Mouse (Mus musculus) urinary bladder, adult 2 months (tissue): ENCODE results near the gene Cdc37l1. TPM values are rescaled to one million over a fixed set of nuclear protein-coding genes. Genes with fewer than 3 reads are reported as not detected.
A peak's percentile ranks its signal among the peaks of the same experiment; 100 is the strongest.
"Not testable (repeated sequence)": the region's sequence is repeated elsewhere in the genome, so short reads cannot be mapped to it uniquely, and the experiment has no call there.

ENCODE experiments used
- DNase-seq: peaks from one replicate; pipeline ENCODE4 v3.0.0; 2022; ENCODE audit warnings: low spot score
- polyA plus RNA-seq: library from polyadenylated mRNA; depleted of rRNA; stranded (reverse); fragments of >200 nt; gene quantifications from 2 replicates; pipeline ENCODE4 v1.2.3, GENCODE M21; 2012; rRNA removed

Gene Cdc37l1
- 36.6 and 40.1 TPM in 2 replicates for polyA plus RNA-seq

DNA sequence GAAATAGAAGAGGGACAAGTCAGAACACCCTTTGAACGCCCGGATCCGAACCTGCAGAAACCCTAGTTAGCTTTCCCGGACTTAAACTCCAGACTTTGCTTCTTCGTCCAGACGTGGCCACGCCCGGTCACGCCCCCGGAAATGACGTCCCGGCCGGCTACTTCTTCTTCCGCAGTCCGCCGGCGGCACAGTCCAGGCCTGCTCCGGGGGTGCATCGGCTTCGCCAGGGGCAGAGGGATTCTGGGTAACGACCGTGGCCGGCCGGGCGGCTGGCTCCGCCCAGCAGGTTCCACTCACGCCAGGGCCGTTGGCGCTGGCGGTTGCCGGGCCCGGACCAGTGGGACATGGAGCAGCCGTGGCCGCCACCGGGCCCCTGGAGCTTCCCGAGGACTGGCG, at the start of gene Cdc37l1:
Gene Cdc37l1, plus strand, starts transcription at position 159 of the 396 bp plus-strand sequence.
- DNase-seq = peak; percentile 96

DNA sequence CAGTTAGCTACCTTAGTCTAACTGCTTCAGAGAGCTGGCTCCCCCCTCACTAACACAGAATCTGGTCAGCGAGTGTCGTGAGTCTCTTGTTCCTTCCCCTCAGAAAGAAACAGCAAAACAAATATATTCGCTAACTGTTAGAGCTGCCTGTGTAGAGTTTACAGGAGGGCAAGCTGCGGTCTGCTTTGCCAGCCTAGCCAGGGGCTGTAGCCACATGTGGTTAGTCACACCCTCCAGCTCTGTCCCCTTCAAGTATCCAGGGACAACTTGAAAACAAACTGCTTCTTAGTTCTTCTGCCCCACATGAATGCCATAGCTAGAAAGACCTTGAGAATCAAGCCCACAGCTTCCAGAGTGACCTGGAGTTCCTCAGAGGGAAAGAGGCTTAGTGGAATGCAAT, 48.9 kb upstream of the Cdc37l1 start:
- DNase-seq = no peak

DNA sequence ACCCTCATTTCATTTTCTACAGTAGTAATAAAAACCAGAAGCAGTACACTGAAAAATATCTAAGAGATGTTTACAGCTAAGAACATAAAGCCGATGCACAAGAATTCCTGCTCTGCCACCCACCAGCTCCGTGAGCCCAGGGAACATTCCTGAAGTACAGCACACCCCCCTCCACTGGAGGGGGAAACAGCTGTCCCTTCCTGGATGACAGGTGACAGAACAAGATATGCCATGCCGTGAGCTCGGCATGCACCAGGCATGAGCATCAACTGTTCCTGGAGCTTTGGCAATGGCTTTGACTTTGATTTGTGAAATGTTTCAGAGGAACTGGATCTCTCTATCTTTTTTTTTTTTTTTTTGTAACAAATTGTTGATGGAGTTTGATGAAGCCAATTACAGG, 43.4 kb upstream of the Cdc37l1 start:
- DNase-seq = no peak

DNA sequence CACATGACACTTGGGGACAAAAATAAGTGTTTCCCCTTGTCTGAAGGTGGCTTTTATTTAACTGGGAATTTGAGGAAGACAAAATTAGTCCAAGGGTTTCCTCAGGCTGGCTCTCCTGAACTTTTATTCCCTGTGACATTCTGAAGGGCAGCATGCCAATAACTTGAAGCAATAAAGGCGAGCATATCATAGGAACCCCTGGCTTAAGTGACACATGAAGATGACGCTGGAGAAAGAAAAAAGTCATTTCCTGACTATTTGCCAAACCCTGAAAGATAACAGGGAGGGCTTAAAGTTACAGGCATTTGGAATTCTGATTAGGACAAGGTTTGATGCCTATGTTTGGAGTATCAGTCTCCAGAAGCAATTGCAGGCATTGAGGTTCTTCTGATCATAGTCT, 42.8 kb upstream of the Cdc37l1 start:
- DNase-seq = no peak

DNA sequence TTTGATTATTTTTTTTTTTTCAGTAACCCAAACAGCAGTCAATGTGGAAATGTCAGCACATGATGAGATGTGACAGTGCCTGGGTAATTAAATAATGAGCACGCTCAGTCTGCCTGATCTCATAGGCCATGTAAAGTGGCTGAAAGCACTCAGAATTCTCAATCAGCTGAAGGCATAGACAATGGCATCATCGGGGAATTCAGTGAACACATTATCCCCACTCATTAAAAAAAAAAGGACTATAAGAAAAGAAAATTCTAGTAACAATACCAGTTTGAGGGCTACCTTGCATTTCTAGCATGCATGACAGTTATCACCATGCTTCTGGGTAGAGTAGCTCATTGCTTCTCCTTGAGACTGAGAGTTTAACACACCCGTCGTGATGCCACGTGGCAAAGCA, 38.9 kb upstream of the Cdc37l1 start:
- no peak for DNase-seq

DNA sequence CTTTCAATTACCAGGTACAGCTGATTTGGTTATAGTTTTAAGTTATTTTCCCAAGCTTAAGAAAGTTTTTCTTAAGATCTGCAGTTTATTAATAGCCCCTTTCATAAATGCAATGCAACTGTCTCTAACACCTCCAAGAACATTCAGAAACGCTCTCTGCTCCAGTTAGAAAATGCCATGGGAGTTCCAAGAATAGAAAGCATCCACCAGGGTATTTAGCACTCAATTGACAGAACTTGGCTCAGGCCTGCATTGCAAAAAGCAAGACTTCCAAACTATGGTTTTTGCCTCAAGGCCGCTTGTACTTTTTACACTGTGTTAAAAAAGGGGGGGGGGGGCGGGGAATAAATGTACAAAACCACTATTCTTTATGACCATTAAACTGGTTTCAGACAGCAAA, 27.0 kb upstream of the Cdc37l1 start:
- no peak for DNase-seq

DNA sequence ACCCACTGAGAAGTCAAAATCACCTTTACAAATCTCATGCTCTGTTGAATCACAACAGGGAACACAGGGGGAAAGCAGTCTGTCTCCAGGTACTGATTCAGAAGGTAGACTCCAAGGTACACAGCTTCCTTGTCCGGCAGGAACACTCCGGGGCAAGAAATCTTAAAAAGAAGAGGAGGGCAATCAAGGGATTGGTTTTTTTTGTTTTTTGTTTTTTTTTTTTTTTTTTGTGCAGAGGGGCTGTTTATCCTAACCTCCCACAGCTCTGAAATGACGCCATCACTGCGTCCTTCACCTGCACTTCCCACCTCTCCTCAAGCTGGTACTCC, 26.7 kb upstream of the Cdc37l1 start:
- DNase-seq = no peak

DNA sequence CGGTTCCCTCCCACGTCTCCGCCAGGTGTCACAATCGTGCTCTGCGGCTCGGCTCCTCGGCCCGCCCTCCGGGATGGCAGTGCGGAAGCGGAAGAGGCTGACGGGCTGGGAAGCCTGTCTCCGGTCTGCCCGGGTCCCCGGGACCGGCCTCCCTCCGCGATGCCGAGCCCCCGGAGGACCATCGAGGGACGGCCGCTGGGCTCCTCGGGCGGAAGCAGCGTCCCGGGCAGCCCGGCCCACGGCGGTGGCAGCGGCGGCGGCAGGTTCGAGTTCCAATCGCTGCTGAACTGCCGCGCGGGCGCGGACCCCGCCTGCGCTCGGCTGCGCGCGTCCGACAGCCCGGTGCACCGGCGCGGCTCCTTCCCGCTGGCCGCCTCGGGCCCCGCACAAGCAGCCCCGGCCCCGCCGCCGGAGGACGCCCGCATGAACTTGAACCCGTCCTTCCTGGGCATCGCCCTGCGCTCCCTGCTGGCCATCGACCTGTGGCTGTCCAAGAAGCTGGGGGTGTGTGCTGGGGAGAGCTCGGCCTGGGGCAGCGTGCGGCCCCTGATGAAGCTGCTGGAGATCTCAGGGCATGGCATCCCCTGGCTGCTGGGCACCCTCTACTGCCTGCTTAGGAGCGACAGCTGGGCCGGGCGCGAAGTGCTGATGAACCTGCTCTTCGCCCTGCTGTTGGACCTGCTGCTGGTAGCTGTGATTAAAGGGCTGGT, 26.2 kb upstream of the Cdc37l1 start, which contains the start of gene Plpp6:
Gene Plpp6, plus strand, starts transcription at position 112 of the 710 bp plus-strand sequence.
- peak; percentile 77 for DNase-seq

DNA sequence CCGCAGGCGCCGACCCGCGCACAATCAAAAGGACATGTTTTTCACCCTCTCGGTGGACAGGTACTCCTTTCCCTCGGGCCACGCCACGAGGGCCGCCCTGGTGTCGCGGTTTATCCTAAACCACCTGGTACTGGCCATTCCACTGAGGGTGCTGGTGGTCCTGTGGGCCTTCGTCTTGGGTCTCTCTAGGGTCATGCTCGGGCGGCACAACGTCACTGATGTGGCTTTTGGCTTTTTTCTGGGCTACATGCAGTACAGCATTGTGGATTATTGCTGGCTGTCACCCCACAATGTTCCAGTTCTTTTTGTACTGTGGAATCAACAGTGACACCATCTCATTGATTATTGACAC, 25.6 kb upstream of the Cdc37l1 start:
- no peak for DNase-seq

DNA sequence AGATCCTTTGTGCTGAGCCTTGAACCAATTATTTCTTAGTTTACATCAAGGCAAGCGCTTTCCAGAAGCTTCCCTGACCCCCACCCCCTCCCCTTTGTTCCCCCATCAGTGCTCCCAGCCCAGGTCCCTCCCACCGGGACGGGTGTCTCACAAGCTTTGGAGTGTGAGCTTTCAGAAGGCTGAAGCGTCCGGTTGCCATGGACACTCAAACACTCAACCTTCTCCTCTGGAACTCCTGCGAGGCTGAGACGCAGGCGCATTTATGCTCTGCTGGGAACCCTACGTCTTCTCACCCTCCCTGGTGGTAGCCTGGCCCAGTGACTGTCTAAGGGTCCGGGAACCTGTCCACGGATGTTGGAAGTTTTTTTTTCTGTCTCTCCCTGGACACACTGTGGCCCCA, 22.5 kb upstream of the Cdc37l1 start, which contains the start of gene 4430402I18Rik:
Gene 4430402I18Rik, minus strand, starts transcription at position 149 of the 400 bp plus-strand sequence.
- no peak for DNase-seq

DNA sequence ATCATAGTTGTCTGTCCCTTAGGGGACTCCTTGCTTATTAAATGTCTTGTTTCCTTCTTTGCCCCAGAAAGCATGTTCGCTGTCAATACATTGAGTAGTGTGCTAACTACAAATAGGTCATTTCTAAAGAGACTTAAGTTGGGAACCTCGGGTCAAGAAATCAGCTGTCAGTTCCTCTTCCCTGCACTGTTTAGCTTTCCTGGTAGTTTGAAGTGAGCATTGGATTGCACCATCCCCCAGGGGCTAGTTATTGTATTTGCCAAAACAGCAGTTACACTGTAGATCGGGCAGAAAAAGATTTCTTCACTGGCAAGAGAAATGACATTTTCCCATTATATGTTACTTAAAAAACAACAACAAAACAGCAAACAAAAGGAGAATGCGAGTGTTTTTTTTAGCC, 22.0 kb upstream of the Cdc37l1 start:
- DNase-seq = no peak

DNA sequence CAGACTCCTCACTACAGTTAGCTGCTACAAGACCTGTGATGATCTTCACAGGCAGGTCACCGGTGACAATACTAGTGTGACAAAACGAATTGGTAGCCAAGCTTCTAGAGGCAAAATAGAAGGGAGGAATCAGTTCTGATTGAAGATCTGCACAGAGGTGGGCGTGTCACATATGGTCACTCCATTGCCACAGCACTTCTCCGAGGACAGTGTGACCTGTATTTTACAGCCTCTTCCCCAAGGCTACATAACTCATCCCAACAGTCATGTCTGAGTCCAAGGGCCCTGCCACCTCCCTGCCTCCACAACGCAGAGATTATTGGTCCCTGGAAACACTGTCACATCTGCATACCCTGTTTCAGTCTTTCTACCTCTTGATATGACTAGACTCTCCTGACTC, 20.9 kb upstream of the Cdc37l1 start:
- no peak for DNase-seq

DNA sequence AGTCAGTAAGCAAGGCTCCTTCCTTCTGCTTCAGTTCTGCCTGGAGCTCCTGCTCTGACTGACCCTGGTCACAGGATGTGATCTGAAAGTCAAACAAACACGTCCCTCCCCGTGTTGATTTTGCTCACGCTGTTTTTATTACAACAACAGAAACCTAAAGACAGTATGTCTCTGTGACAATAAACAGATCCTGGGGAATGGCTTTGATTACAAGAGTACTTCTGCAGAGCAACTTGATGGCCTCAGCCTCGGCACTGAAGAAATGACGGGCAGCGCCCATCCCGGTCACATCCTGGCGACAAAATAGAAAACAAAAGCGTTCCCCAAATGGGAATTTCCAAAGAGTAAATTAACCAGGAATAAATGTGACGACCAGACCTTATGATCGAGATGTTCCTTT, 19.9 kb upstream of the Cdc37l1 start:
- DNase-seq = no peak

DNA sequence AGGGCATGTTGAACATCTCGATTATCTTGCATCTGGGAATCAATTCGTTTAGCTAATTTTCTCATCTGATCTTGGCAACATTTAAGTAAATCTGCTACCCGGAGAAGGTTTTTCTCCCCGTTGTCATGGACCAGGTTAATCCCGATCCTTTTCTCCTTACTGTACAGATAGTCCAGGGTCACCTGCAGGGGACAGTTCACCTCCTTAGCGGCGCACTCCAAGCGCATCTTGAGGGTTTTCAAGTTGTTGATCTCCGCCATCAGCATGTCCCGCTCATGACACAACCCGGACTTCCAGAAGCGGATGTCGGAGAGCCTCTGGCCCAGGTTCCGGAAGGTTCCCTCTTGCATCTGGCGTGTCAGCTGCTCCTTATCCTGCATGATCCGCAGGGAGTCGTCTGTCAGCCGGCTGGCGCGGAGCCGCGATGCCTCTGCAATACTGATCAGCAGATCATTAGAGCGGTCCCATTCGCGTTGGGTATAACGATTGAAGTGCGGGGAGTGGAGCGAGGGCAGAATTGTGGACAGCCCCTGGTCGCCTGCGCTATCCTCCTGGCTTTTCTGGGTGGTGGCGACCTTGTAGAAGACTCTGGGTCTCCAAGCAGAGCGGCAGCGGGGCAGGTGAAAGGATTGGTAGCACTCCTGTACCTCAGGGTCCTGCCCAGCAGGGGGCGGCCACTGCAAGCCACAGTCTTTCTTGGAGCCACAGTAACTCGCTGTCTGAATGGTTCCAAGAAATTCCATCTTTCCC, 15.1 kb upstream of the Cdc37l1 start:
- DNase-seq = peak; percentile 72

DNA sequence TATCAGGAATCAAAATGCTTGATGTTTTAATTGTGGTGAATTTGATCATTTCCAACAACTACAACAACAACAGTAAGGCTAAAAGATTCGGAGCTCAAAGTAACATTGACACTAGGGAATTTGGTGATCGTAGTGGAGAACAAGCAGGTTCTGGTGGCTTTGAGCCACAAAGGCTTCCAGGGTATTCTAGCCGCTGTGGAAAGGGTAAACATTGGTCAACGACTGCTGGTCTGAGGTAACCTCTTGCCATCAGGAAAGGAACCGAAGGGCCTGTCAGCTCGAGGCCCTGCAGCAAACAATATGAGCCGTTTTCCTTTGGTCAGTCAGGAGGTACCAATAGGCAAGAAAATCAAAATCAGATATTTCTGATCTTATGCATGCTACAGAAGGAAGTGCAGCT, 7.5 kb upstream of the Cdc37l1 start:
- DNase-seq = no peak

DNA sequence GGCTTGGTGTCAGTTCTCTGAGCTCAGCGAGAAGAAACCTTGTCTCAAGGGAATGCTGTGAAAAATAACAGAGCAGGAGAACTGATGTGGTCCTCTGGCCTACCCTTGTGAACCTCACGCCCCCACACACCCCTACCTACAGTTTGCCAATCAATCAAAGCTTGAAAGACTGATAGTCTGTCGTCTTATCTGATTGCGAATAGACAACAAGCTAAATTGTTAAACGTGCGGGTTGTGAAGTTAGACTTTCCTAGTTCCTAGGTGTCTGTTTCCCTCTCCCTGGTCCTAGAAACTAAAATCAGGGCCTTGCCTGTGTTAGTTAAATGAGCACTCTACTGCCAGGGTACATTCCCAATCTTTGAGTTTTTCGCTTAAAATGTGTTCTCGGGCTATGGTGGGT, 637 bp upstream of the Cdc37l1 start:
- no peak for DNase-seq

DNA sequence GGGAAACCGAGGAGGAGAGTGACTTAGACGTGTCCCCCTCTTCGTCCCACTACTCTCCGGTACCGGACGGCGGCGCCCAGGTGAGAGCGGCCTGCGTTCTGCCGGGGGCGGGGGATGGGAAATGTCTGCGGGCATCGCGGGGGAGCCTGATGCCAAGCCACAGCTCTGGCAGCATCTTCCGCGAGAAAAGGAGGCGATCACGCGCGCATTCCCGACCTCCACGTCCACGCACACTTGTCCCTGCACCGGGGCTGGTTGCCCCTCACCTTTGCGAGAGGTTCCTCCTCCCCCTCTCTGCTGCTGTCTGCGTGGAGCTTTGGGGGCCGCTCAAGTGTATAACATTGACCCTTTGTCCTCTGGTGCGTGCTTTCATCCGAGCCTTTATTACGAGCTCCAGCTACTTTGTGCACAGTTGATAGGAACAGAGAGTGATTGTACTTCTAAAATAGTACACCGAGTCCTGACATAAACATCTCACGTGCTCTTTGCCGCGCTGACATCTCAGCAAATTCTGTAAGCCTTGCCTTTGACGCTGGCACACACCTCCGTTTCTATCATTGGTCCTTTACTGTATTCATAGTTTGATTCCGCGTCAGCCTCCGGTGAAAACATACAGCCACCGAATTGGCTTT, 554 bp downstream of the Cdc37l1 start:
- DNase-seq = no peak

DNA sequence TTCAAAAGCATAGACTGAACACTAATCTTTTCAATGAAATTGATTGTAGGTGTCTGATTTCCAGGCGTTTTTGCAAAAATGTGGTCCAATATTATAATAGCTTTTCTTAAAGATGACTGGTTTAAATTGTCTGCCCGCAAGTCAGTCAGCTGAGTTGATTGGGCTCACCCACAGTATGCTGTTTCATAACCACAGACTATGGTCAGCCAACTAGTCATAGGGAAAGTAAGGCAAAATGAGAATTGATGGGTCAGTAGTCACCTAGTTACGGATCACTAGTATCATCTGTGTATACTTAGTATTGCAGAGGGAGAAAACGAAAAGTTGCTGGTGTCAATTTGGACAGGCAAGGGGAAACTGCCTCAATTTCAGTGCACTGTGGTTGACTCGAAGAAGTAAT, 1.2 kb downstream of the Cdc37l1 start:
- no peak for DNase-seq

DNA sequence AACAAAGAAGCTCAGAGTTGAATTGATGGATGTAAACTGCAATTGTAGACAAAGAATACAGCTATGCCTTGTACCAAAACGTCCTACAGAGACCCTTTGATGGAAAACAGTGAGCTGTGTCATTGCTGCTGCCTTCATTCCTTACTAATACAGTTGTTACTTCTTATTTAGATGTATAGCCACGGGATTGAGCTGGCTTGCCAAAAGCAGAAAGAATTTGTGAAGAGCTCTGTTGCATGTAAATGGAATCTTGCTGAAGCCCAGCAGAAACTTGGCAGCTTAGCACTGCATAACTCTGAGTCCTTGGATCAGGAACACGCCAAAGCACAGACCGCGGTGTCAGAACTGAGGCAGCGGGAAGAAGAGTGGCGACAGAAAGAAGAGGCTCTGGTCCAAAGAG, 4.7 kb downstream of the Cdc37l1 start:
- DNase-seq = no peak

DNA sequence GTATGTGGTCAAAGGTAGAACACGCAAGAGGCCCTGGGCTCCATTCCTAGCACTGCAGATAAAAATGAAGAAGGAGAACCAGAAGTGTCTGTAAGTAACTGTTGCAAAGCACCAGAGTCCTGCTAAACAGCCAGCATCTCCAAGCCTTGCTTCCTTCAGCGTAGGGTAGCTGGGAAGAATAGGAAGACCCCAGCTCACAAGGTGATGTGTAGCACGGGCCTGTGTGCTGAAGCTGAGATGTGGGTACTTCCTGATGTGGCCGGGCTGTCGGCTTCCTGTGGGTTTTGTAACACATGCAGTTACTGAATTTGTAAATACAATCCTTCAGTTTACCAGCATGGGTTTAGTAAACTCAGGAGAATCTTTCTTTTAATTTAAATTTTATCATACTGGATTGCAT, 5.2 kb downstream of the Cdc37l1 start:
- DNase-seq = no peak

DNA sequence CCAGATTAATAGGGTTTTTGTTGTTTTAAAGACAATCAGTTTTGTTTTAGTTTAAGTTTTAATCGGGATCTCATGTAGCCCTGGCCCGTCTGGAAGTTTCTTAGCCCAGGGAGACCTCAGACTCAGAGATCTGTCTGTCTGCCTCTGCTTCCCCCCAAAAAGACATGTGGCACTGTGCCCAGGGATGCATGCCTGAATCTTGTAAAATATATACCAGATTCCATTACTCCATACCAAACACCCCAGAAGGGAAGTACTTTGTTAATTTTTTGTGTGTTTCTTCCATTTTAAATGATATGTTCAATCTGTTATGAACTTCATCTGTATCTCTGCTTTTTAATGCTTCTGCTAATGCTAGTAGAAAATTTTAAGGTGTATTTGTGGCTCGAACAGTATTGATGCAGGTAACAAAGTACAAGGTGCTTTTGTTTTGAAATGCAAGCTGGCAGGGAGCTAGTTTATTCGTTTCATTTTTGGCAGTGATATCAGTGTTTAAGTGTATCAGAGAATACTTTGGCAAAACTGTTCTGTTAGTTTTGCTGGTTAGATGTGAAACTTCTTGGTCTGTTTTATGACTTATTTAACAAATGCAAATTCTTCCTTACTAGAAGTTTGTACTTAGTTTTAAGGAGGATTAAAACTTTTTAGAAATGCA, 8.0 kb downstream of the Cdc37l1 start:
- DNase-seq = no peak

DNA sequence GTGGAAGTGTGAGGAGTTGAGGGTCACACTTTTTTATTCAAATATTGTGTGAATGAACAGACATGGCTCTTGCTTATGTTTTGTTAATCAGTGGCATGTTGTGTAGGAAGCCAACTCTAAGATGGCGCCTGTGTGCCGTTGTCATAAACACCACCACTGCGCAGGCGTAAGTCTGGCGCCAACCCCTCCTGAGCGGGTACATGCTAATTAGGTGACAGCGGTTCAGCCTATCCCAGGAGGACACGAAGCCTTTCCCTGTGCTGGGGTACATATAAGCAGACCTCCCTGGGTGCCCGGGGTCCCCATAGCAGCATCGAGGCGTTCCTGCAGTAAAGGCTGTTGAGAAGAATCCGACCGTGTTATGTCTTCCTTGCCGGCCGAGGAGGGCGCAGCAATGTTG, 10.2 kb downstream of the Cdc37l1 start:
- DNase-seq = not testable (repeated sequence)
